Mouse (Mus musculus): Measurements from ENCODE around the gene Rnf11.

Gene Rnf11

GRCm38 (mm10) chr4:109444951-109445350, 39.6 kb downstream of the Rnf11 start:
- DNase-seq (ENCODE audit: low spot score in 2 of 2) = no peak

- no peak for DNase-seq (ENCODE audit: low spot score in 2 of 2)
These were observed 40.1 kb downstream of the Rnf11 start for GRCm38 (mm10) chr4:109444471-109444870.

GRCm38 (mm10) chr4:109442649-109443048, 41.9 kb downstream of the Rnf11 start:
- no peak for DNase-seq (ENCODE audit: low spot score in 2 of 2)

GRCm38 (mm10) chr4:109442126-109442525, 42.4 kb downstream of the Rnf11 start:
- no peak for DNase-seq (ENCODE audit: low spot score in 2 of 2)

- no peak for DNase-seq (ENCODE audit: low spot score in 2 of 2)
These were observed 43.5 kb downstream of the Rnf11 start for GRCm38 (mm10) chr4:109441000-109441399.

- DNase-seq (ENCODE audit: low spot score in 2 of 2) = no peak
These were observed 44.1 kb downstream of the Rnf11 start for GRCm38 (mm10) chr4:109440381-109440780.

- DNase-seq (ENCODE audit: low spot score in 2 of 2) = no peak
These were observed 44.7 kb downstream of the Rnf11 start for GRCm38 (mm10) chr4:109439825-109440248.

GRCm38 (mm10) chr4:109439101-109439500, 45.4 kb downstream of the Rnf11 start:
- no peak for DNase-seq (ENCODE audit: low spot score in 2 of 2)

- peak; percentile 61 to 65 for DNase-seq (ENCODE audit: low spot score in 2 of 2)
These were observed 46.3 kb downstream of the Rnf11 start for GRCm38 (mm10) chr4:109437913-109438878.

- DNase-seq (ENCODE audit: low spot score in 2 of 2) = no peak
These were observed 50.3 kb downstream of the Rnf11 start for GRCm38 (mm10) chr4:109434256-109434655.

GRCm38 (mm10) chr4:109433641-109434040, 50.9 kb downstream of the Rnf11 start:
- no peak for DNase-seq (ENCODE audit: low spot score in 2 of 2)

- DNase-seq (ENCODE audit: low spot score in 2 of 2) = no peak
These were observed 51.7 kb downstream of the Rnf11 start for GRCm38 (mm10) chr4:109432668-109433375.

GRCm38 (mm10) chr4:109430854-109431253, 53.7 kb downstream of the Rnf11 start:
- DNase-seq (ENCODE audit: low spot score in 2 of 2) = peak in 1 of 2 experiments; percentile 64

- DNase-seq (ENCODE audit: low spot score in 2 of 2) = no peak
These were observed 54.3 kb downstream of the Rnf11 start for GRCm38 (mm10) chr4:109430250-109430649.

- DNase-seq (ENCODE audit: low spot score in 2 of 2) = no peak
These were observed 57.5 kb downstream of the Rnf11 start for GRCm38 (mm10) chr4:109427058-109427457.

- DNase-seq (ENCODE audit: low spot score in 2 of 2) = no peak
These were observed 61.1 kb downstream of the Rnf11 start for GRCm38 (mm10) chr4:109423438-109423837.

GRCm38 (mm10) chr4:109422436-109422835, 62.1 kb downstream of the Rnf11 start:
- no peak for DNase-seq (ENCODE audit: low spot score in 2 of 2)

- no peak for DNase-seq (ENCODE audit: low spot score in 2 of 2)
These were observed 62.9 kb downstream of the Rnf11 start for GRCm38 (mm10) chr4:109421608-109422007.

GRCm38 (mm10) chr4:109420138-109420795, 64.3 kb downstream of the Rnf11 start:
- DNase-seq (ENCODE audit: low spot score in 2 of 2) = no peak

- no peak for DNase-seq (ENCODE audit: low spot score in 2 of 2)
These were observed 65.0 kb downstream of the Rnf11 start for GRCm38 (mm10) chr4:109419563-109419962.

- DNase-seq (ENCODE audit: low spot score in 2 of 2) = no peak
These were observed 65.5 kb downstream of the Rnf11 start for GRCm38 (mm10) chr4:109419017-109419416.

- DNase-seq (ENCODE audit: low spot score in 2 of 2) = no peak
These were observed 66.5 kb downstream of the Rnf11 start for GRCm38 (mm10) chr4:109417998-109418397.
